Mouse (Mus musculus) MEL-GATA-1-ER (cell line): ENCODE measurements at regions not wholly inside any gene's neighbourhood (a gene's known extent, or its start where the extent isn't known, plus 50 kb on each side); places are given as distances from the start of the nearest gene placed in this dataset.
A peak's percentile ranks its signal among the peaks of the same experiment; 100 is the strongest.

ENCODE experiments used
- DNase-seq: peaks from one replicate; pipeline ENCODE4 v3.0.0-alpha.2; 2012; ENCODE audit warnings: low read depth; ENCODE audit errors: extremely low read depth

- DNase-seq = no peak
Observed at GRCm38 (mm10) chr3:128429706-128430105, 533.6 kb upstream of the Fam241a start.

DNA sequence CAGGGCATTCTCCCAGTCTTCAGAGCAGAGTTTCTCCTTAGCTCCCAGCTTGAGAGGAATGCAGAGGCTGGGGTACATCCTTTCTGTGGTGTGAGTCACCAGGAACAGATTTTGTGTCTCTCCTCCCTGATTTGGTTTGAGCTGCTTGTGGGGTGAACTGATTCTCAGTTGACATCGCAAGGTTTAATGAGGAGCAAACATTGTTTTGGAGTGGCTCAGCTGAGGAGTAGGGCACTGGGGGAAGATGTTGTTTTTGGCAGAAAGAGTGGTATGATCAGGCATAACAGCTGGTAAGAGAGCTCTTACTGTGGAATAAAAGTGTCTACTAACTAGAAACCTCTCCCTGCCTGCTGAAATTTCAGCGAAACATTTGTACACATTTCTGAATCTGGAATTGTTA, 519.4 kb upstream of the Fam241a start:
- no peak for DNase-seq

GRCm38 (mm10) chr3:128413481-128413880, 517.4 kb upstream of the Fam241a start:
- DNase-seq = no peak

DNA sequence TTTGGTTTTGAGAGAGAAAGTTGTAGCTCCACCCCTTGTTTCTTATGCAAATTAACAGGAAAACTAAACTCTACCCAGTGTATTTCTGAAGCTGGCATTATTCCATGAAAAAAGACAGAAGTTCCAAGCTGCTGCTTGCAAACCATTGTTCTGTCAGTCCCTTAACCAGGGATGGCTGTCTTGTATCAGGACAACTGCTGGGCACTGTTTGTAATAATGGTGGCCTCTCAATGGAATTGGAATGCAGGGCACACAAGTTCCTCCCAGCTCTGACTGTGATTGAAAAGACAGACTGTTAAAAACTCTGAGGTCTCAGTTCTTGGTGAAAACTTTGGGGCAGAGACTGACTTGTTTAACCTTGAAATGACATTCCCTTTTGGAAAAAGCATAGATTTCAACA, 516.0 kb upstream of the Fam241a start:
- DNase-seq = no peak

DNA sequence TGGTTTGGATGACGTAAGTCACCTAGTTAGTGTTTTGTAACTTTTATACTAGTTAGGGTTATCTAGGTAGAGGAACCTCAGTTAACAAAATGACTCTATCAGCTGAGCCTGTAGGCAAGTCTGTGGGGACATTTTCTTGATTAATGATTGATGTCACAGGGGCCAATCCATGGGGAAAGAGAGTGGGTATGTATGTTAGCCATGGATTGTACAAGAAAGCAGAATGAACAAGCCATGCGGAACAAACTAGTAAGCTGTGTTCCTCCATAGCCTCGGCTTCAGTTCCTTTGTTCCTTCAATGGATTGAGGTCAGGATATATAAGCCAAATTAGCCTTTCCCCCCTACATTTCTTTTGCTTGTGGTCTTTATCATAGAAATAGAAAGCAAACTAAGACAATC, 498.7 kb upstream of the Fam241a start:
- no peak for DNase-seq

- DNase-seq = no peak
Observed at GRCm38 (mm10) chr3:128380579-128380978, 484.5 kb upstream of the Fam241a start.

GRCm38 (mm10) chr3:128369521-128370127, 473.5 kb upstream of the Fam241a start:
- DNase-seq = no peak

- no peak for DNase-seq
Observed at GRCm38 (mm10) chr3:128362310-128362709, 466.2 kb upstream of the Fam241a start.

- peak; percentile 35 for DNase-seq
Observed at GRCm38 (mm10) chr3:128349123-128349522, 453.0 kb upstream of the Fam241a start.

- DNase-seq = no peak
Observed at GRCm38 (mm10) chr3:128347782-128348574, 451.9 kb upstream of the Fam241a start.

DNA sequence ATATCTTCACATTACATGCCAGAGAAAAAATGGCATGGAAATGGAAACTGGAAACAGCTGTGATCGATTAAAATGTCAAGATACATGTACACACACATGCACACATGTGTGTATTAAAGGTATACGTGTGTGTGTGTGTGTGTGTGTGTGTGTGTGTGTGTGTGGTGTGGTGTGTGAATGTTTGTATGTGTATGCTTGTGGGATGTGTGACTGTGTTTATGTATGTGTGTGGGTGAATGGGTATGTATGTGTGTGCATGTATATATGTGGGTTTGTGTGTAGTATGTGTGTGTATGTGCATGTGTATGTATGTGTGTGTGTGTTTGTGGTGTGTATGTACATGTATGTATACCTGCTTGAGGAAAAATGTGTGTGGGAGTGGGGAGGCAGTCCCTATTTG, 441.4 kb upstream of the Fam241a start:
- DNase-seq = no peak

DNA sequence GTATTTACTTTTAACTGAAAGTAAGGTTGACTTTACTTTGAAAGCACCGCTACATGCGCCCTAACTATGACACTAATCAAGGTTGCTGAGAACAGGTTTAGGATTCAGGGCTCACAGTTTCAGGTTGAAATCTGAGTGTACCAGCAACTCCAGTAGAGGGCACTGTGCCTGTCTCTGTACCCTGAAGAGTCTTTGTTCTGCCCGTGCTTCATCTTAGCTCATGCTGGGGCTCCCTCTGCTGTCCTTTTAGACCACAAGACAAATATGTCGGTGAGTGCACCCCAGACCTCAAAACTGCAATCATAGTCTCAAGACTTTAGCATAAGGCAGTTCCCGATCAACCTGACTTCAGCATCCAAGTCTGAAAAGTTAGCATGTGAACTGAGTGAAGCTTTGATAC, 440.9 kb upstream of the Fam241a start:
- peak; percentile 76 for DNase-seq

DNA sequence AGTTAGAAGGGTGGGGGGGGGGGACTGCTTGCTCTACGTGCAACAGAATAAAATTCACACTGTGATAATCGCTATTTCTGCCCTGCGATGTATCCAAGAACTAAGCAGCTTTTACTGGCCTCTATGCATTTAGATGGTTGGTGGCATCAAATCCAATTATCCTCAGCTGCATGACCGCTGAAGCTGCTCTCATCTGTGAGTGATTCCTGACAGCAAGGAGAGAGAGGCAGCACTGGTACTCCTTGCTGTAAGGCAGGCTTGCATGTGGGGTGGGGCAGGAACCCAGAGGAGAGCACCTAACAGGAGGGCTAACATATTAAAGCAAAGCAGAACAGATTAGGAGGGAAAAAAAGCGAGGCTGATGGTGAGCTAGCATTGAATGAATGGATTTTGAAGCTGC, 431.6 kb upstream of the Fam241a start:
- DNase-seq = no peak

GRCm38 (mm10) chr3:128301312-128301711, 405.2 kb upstream of the Fam241a start:
- no peak for DNase-seq

DNA sequence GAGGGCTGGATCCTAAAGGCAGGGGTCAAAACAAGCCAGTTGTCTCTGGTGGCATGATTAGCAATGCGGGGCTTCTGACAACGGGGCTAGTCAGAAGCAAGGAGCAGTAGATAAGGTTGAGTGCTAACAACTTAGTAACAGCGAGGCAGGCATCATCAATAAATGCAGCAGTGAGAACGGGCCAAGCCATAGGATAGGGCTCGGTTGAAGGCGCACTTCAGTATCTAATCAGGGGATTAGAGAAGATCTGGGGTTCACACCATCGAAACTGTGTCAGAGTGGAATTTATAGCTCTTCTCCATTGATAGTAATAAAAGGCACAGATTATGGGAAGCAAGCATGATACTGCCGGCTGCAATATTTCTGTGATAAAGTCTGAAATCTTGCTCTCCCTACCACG, 402.0 kb upstream of the Fam241a start:
- DNase-seq = no peak

- no peak for DNase-seq
Observed at GRCm38 (mm10) chr3:128287846-128288245, 391.7 kb upstream of the Fam241a start.

GRCm38 (mm10) chr3:128285214-128285613, 389.1 kb upstream of the Fam241a start:
- no peak for DNase-seq

- DNase-seq = no peak
Observed at GRCm38 (mm10) chr3:128280626-128281025, 384.5 kb upstream of the Fam241a start.

GRCm38 (mm10) chr3:128270576-128270975, 374.5 kb upstream of the Fam241a start:
- no peak for DNase-seq

GRCm38 (mm10) chr3:128261208-128261607, 365.1 kb upstream of the Fam241a start:
- DNase-seq = no peak

- no peak for DNase-seq
Observed at GRCm38 (mm10) chr3:128247816-128248215, 351.7 kb upstream of the Fam241a start.

DNA sequence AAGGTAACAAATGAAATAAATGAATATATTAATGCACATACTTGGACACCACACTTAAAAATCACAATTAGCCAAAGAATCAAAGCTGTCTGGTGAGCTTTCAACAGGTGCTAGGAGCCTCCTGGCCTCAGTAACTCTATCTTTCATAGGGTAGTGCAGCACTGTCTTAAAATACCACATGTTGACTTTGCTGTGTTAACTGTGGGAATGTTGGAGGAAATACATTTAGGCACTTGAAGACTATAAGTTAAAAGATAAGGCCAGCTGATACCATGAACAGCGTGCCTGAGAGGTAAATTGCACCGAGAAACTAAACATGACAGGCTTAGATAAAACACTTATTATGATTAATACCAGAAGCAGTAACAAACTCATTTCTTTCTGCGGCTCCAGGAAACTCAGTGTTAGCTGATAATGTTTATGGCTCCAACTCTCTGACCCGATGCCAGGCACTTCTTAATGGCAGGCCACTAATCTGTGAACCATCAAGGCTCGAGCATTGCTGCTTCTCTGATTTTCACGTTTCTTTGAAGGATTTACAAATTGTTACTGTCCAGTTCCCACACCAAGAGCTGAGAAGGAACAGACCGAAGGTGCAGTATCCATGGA, 343.8 kb upstream of the Fam241a start:
- no peak for DNase-seq

- no peak for DNase-seq
Observed at GRCm38 (mm10) chr3:128230390-128230789, 334.3 kb upstream of the Fam241a start.
